Mouse (Mus musculus): ENCODE results near the gene Ccer2.
A peak's percentile ranks its signal among the peaks of the same experiment; 100 is the strongest.

Ccer2 gene

DNA sequence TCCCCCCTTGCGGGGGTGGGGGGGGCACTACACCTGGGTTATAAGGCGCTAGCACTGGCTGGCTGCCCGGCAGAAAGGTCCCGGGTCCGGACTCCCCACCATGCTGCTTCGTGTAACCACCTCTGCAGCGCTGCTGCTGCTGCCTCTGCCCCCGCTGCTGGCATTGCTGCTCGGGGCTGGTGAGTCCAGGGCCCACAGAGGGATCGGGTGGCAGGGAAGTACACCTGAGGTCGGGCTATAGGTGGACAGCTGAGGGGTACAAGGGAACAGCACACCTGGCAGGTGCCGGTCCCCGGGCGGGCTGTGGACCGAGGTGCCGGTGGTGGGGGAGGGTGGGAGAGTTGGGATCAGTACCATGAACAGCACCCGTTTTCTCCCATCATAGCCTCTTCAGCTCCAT, at the start of gene Ccer2:
Gene Ccer2, plus strand, starts transcription at position 96 of the 400 bp plus-strand sequence.
- H3K36me3 ChIP-seq (ENCODE audit: control insufficient read depth, insufficient read depth, low read length, poor library complexity, severe bottlenecking): peaks cover 3% of the 10 kb centered on the region
- no peak for DNase-seq (ENCODE audit: low read depth, low spot score)
- H3K27me3 ChIP-seq (ENCODE audit: control insufficient read depth, insufficient read depth, low read length, poor library complexity, severe bottlenecking): no peaks in the 10 kb centered on the region

DNA sequence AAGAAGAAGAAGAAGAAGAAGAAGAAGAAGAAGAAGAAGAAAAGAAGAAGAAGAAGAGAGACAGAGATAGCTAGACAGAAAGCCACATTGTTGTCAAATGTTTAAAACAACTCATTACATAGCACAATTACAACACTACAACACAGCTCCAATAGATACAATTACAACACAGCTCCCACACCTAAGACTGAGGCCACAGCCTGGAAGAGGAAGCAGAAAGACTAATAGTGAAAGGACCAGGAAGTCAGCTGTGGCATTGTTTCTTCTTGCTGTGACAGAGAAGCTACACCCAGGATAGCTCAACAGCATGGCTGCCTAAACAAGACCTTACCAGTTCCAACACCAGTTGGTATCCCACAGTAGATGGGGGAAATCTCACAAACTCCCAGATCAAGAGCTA, 46.5 kb upstream of the Ccer2 start:
- no peaks in the 10 kb centered on the region for H3K36me3 ChIP-seq (ENCODE audit: control insufficient read depth, insufficient read depth, low read length, poor library complexity, severe bottlenecking)
- H3K27me3 ChIP-seq (ENCODE audit: control insufficient read depth, insufficient read depth, low read length, poor library complexity, severe bottlenecking): no peaks in the 10 kb centered on the region
- DNase-seq (ENCODE audit: low read depth, low spot score): no peak

- no peaks in the 10 kb centered on the region for H3K36me3 ChIP-seq (ENCODE audit: control insufficient read depth, insufficient read depth, low read length, poor library complexity, severe bottlenecking)
- H3K27me3 ChIP-seq (ENCODE audit: control insufficient read depth, insufficient read depth, low read length, poor library complexity, severe bottlenecking): no peaks in the 10 kb centered on the region
- no peak for DNase-seq (ENCODE audit: low read depth, low spot score)
Measured at GRCm38 (mm10) chr7:28710962-28711361, 45.0 kb upstream of the Ccer2 start.

DNA sequence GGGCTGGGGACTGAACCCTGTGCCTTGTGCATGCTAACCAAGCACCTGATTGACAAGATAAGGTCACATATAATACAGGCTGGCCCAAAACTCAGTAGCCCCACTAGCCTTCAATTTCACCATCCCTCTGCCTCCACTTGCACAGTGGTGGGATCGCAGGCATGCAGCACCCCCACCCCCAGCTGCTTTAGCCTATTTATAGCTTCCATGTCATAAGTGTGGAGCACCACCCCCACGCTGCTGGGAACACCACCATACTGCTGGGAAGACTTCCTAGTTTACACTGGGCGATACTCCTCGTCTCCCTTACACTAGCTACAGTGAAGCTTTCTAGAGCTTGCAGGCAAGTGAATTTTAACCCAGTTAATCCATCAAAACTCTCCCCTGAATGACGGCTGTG, 41.3 kb upstream of the Ccer2 start:
- Histone ChIP-seq H3K36me3 (ENCODE audit: control insufficient read depth, insufficient read depth, low read length, poor library complexity, severe bottlenecking) (no peaks in the 10 kb centered on the region), H3K27me3 (ENCODE audit: control insufficient read depth, insufficient read depth, low read length, poor library complexity, severe bottlenecking) (no peaks in the 10 kb centered on the region)
- DNase-seq (ENCODE audit: low read depth, low spot score): no peak

GRCm38 (mm10) chr7:28715598-28715997, 40.4 kb upstream of the Ccer2 start:
- Histone ChIP-seq H3K27me3 (ENCODE audit: control insufficient read depth, insufficient read depth, low read length, poor library complexity, severe bottlenecking) (no peaks in the 10 kb centered on the region), H3K36me3 (ENCODE audit: control insufficient read depth, insufficient read depth, low read length, poor library complexity, severe bottlenecking) (no peaks in the 10 kb centered on the region)
- DNase-seq (ENCODE audit: low read depth, low spot score): no peak

DNA sequence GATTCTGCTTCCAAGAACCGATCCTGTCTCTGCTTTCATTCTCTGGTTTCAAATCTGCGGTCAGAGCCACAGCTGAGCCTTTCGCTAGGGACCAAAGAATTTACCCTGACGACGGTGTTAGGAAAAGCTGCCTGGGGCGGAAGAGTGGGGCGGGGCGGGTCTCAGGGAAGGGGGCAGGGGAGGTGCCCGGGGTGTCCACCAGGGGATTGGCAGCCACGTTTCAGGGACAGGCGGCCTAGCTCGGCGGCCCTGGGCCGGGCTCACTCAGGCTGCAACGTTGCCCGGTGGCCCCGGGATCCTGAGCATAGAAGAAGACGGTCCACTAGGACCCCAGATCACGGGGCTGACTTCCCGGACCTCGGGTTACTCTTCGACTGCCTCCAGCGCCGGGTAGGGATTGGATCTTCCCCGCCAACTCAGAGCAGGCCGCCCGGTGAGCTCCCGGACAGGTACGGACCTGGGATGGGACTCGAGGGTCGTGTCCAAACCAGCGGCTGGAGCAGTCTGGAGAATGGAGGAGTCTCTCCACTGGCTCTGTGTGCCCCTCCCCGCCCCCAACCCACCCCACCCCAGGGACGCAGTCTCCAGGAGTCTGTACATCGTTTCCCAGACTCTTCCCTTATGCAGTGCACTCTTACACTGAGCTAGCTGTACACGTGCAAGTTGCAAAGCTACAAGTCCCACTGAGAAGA, 39.2 kb upstream of the Ccer2 start, which contains the start of gene Fbxo17:
Gene Fbxo17, plus strand, starts transcription at position 215 of the 692 bp plus-strand sequence.
- DNase-seq (ENCODE audit: low read depth, low spot score): peak; percentile 35

GRCm38 (mm10) chr7:28717726-28718125, 38.2 kb upstream of the Ccer2 start:
- H3K27me3 ChIP-seq (ENCODE audit: control insufficient read depth, insufficient read depth, low read length, poor library complexity, severe bottlenecking): no peaks in the 10 kb centered on the region
- H3K36me3 ChIP-seq (ENCODE audit: control insufficient read depth, insufficient read depth, low read length, poor library complexity, severe bottlenecking): no peaks in the 10 kb centered on the region
- no peak for DNase-seq (ENCODE audit: low read depth, low spot score)

More for the DNA sequence above, 39.2 kb upstream of the Ccer2 start, which contains the start of gene Fbxo17:
- Histone ChIP-seq H3K27me3 (ENCODE audit: control insufficient read depth, insufficient read depth, low read length, poor library complexity, severe bottlenecking) (no peaks in the 10 kb centered on the region), H3K36me3 (ENCODE audit: control insufficient read depth, insufficient read depth, low read length, poor library complexity, severe bottlenecking) (no peaks in the 10 kb centered on the region)

DNA sequence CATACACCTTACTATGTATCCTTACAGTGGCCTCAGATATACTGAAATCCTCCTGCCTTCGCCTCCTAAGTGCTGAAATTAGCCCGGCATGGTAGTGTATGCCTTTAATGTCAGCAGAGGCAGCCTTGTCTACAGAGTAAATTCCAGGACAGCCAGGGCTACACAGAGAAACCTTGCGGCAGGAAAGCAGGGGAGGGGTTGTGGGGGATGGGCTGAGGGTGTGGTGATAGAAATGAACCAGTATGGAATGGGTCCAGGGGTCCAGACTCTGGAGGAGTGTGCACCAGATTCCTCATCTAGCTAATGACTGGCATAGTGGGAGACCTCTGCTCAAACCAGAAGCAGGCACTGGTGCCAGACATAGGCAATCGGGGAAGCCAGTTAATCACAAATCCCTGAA, 36.8 kb upstream of the Ccer2 start:
- no peaks in the 10 kb centered on the region for H3K36me3 ChIP-seq (ENCODE audit: control insufficient read depth, insufficient read depth, low read length, poor library complexity, severe bottlenecking)
- H3K27me3 ChIP-seq (ENCODE audit: control insufficient read depth, insufficient read depth, low read length, poor library complexity, severe bottlenecking): no peaks in the 10 kb centered on the region
- no peak for DNase-seq (ENCODE audit: low read depth, low spot score)

- Histone ChIP-seq H3K36me3 (ENCODE audit: control insufficient read depth, insufficient read depth, low read length, poor library complexity, severe bottlenecking) (no peaks in the 10 kb centered on the region), H3K27me3 (ENCODE audit: control insufficient read depth, insufficient read depth, low read length, poor library complexity, severe bottlenecking) (no peaks in the 10 kb centered on the region)
- no peak for DNase-seq (ENCODE audit: low read depth, low spot score)
Measured at GRCm38 (mm10) chr7:28719650-28720049, 36.3 kb upstream of the Ccer2 start.

GRCm38 (mm10) chr7:28720753-28721537, 35.0 kb upstream of the Ccer2 start:
- no peaks in the 10 kb centered on the region for H3K27me3 ChIP-seq (ENCODE audit: control insufficient read depth, insufficient read depth, low read length, poor library complexity, severe bottlenecking)
- H3K36me3 ChIP-seq (ENCODE audit: control insufficient read depth, insufficient read depth, low read length, poor library complexity, severe bottlenecking): no peaks in the 10 kb centered on the region
- no peak for DNase-seq (ENCODE audit: low read depth, low spot score)

DNA sequence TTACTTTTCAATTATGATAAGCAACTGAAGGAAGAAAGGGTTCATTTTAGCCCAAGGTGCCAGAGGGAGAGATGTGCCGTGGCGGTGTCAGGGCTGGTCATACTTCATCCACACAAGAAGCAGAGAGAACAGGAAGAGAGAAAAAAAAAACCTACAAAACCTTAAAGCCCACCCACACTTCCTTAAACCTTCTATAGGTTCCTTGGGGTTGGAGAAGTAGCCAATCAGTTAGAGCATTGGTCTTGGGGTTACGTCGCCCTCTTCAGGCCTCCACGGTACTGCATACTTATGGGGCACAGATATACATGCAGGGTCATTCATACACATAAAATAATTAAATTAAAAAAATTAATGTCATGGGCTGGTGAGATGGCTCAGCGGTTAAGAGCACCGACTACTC, 33.9 kb upstream of the Ccer2 start:
- Histone ChIP-seq H3K27me3 (ENCODE audit: control insufficient read depth, insufficient read depth, low read length, poor library complexity, severe bottlenecking) (no peaks in the 10 kb centered on the region), H3K36me3 (ENCODE audit: control insufficient read depth, insufficient read depth, low read length, poor library complexity, severe bottlenecking) (no peaks in the 10 kb centered on the region)
- peak; percentile 38 for DNase-seq (ENCODE audit: low read depth, low spot score)

DNA sequence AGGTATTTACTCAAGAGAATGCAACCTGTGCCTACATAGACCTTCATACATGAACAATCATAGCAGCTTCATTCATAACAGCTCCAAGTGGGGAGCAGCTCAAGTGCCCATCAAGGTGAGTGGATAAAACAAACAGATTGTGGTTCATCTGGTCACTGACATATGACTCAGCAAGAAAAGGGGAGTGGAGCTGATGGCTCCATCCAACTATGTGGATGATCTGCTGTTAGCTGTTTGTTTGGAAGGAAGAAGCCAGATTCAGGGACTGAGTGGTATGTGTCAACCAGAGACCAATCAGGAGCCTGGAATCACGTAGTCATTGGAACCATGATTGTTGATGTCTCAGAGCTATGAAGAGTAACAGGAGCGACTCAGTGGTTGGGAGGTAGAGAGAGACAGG, 31.4 kb upstream of the Ccer2 start:
- H3K27me3 ChIP-seq (ENCODE audit: control insufficient read depth, insufficient read depth, low read length, poor library complexity, severe bottlenecking): no peaks in the 10 kb centered on the region
- no peaks in the 10 kb centered on the region for H3K36me3 ChIP-seq (ENCODE audit: control insufficient read depth, insufficient read depth, low read length, poor library complexity, severe bottlenecking)
- DNase-seq (ENCODE audit: low read depth, low spot score): no peak

- Histone ChIP-seq H3K27me3 (ENCODE audit: control insufficient read depth, insufficient read depth, low read length, poor library complexity, severe bottlenecking) (no peaks in the 10 kb centered on the region), H3K36me3 (ENCODE audit: control insufficient read depth, insufficient read depth, low read length, poor library complexity, severe bottlenecking) (no peaks in the 10 kb centered on the region)
- peak; percentile 70 for DNase-seq (ENCODE audit: low read depth, low spot score)
Measured at GRCm38 (mm10) chr7:28726600-28726999, 29.4 kb upstream of the Ccer2 start.

- Histone ChIP-seq H3K36me3 (ENCODE audit: control insufficient read depth, insufficient read depth, low read length, poor library complexity, severe bottlenecking) (no peaks in the 10 kb centered on the region), H3K27me3 (ENCODE audit: control insufficient read depth, insufficient read depth, low read length, poor library complexity, severe bottlenecking) (no peaks in the 10 kb centered on the region)
- no peak for DNase-seq (ENCODE audit: low read depth, low spot score)
Measured at GRCm38 (mm10) chr7:28727649-28728340, 28.2 kb upstream of the Ccer2 start.

All from splenic B cell, adult 2 months (primary cell).